Mouse (Mus musculus) kidney, adult 8-10 months (tissue): ENCODE data around the gene Bfar.
"Not testable (repeated sequence)": the region's sequence is repeated elsewhere in the genome, so short reads cannot be mapped to it uniquely, and the experiment has no call there.

ENCODE experiments used
- DNase-seq, 2 experiments: peaks; one replicate each; pipeline ENCODE4 v3.0.0; 2022

Bfar gene

DNA sequence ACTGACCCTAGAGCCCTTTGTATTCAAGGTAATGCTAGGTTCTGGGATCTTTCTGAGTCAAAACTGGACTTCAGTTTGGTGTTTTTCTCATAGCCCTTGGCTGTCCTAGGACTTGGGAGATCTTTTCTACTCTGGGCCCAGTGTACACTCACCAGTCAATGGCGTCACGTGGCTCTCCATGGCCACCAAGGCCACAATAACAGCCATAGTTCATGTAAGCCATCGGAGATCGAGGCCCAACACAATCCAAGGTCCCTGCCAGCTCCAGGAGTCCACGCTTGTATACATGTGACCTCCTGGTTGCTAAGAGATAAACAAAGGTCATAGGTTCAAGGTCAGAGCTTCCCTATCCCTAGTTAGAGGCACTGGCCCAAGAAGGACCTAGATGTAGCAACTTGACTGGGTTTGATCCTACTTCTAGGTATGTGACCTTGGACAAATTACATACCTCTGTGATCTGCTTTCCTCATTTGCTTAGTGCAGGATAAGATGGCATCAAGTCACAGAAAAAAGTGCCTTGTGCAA lies 56.2 kb downstream of the Bfar start:
- no peak for DNase-seq

GRCm38 (mm10) chr16:13729428-13729827 lies 57.8 kb downstream of the Bfar start:
- DNase-seq = no peak

DNA sequence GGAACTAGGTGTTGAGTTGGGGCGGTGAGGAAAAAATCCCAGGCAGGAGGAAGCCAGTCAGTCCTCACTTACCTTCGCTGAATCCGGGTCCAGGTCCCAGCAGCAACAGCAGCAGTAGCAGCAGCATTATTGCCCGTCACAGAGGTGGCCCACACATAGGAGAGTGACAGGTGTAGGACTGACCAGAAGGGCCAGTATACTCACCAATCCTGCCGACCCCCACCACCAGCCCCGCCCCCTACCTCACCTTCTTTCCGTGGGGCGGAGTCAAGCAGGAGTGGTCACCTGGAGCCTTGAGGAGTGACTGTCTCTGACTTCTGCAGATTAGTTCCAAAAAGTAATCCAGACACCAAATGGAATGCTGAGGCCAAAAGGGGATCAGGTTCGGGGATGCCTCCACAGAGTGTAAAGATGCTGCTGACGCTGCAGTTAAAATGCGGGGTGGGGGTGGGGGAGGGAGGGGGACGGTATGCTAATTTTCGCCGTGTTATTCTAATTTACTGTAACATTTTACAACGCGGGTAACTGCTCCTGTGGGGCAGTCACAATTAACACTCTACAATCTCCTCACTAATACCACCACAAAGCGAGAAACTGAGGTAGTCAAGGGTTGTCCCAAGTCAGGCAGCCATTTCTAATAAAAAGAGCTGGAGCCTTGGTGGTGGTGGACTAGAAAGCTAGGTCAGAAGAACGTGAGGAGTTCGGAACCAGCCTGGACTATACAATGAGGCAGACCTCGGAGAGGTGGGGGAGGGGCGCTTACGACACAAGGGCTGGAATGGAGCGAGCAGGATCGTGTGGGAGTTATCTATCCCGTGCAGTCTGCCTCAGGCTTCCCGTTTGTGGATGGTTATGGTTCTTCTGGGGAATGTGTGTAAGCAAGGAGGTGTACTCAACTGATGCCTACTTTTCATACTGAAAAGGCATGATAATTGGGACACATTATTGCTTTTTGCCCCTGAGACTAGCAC lies 58.9 kb downstream of the Bfar start, which contains the start of gene Pla2g10:
Gene Pla2g10, minus strand, starts transcription at position 699 of the 971 bp plus-strand sequence.
- DNase-seq = no peak

- DNase-seq = no peak
Measured at GRCm38 (mm10) chr16:13732786-13733185, 61.1 kb downstream of the Bfar start.

DNA sequence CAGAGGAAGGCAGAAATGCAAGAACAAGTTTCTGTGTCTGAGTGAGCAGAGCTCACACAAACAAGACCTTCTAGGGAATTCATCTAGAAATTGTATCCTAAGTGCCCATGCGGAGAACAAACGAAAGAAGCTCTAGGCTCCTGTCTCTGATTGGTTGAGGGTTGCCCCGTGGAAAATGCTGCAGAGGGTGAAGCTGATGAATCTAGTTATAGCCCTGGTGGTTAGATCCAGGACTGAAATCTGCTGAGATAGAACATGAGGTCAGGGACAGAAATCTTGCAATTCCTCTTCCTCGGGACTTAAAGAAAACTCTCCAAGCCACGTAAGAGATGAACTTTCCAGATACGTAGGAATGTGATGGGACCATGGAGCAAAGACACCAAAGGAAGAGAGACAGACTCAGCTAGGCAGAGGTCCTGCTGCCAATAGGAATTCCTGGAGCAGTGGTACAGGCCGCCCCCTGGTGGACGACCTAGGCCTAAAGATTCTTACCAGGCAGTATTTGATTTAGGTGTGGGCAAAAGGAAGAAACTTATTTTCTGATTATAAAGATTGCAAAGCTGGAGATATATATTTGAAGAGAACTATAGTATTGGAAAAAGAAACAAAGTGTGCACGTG lies 62.0 kb downstream of the Bfar start:
- DNase-seq = peak; percentile 34 to 80

- DNase-seq = no peak
Measured at GRCm38 (mm10) chr16:13735977-13736376, 64.3 kb downstream of the Bfar start.

- not testable (repeated sequence) for DNase-seq
Measured at GRCm38 (mm10) chr16:13739044-13739443, 67.4 kb downstream of the Bfar start.

DNA sequence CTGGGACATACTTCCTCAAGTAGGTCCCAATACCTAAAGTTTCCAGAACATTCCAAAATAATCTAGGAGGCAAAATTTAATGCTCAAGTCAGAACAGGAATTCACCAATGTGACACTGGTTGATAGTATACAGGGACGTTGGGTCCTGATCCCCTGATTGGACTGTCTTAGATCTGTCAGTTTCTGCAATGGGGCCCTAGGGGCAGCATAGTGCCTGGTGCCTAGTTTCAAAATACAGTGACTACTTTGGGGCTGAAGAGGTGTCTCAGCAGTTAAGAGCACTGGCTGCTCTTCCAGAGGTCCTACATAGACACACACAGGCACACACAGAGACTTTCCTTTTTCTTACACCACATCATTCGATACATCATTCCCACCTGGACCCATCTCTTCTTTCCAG lies 69.2 kb downstream of the Bfar start:
- DNase-seq = no peak

GRCm38 (mm10) chr16:13747708-13748107 lies 76.0 kb downstream of the Bfar start:
- DNase-seq = no peak

DNA sequence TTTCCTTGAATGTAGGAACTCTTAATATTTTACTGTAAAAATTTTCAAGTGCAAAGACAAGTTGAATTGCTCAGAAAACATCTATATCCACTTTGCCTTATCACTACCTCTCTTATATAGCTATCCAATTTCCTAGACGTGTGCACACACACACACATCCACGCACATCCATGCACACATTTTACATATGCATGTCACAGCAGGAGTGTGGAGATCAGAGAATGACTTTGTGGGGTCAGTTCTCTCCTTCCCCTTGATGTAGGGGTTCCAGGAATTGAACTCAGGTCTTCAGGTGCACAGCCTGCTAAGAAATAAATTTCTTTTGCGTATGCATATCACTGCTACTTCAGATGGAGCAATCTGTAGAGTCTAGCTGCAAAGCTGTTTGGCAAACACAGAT lies 76.5 kb downstream of the Bfar start:
- DNase-seq = no peak

GRCm38 (mm10) chr16:13748813-13749212 lies 77.2 kb downstream of the Bfar start:
- DNase-seq = not testable (repeated sequence)

DNA sequence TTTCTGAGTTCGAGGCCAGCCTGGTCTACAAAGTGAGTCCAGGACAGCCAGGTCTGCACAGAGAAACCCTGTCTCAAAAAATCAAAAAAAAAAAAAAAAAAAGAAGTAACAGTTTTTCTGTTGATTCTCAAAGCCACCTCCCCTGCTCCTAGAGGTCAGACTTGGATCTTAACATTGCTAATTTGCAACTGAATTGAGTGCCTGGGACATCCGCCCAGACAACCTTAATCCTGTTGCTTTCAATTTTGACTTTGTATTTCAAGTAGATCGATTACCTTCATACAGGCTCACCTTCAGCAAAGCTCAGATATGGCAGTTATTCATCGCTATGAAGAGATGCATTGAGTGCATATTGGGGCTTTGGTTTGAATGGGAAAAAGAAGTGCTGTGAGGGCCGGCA lies 77.6 kb downstream of the Bfar start:
- DNase-seq = no peak

DNA sequence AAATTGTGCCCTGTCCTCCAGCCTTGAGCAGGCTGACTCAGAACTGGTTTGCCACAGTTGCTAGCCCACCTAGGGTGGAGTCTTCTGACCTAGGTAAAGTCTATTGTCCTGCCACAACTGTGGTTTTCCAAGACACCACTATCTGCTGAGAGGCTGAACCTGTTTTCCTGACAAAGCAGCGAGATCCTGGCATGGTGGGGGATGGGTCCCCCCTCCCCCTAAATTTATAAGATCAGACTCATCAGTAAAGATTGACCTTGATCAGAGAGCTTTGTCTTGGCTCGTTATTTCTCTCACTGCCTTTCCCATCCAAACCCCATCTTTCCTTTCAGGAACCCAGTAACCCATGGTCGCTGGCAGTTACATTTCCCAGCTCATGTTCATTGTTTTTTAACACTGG lies 78.3 kb downstream of the Bfar start:
- DNase-seq = no peak

GRCm38 (mm10) chr16:13750626-13751025 lies 79.0 kb downstream of the Bfar start:
- no peak for DNase-seq
